Mouse (Mus musculus) liver, embryonic 14.5 days (tissue): ENCODE results near the gene Eif2b3.

Source experiments
- CTCF ChIP-seq: IDR thresholded peaks from 2 replicates; pipeline ENCODE4 v1.5.1; 2016; ENCODE audit warnings: antibody characterized with exemption, low read depth, control low read depth
- EP300 ChIP-seq: IDR thresholded peaks from 2 replicates; pipeline ENCODE4 v1.6.1; 2016; ENCODE audit warnings: antibody characterized with exemption, low read depth

GRCm38 (mm10) chr4:117062700-117063390 lies 43.6 kb downstream of the Eif2b3 start:
- TF ChIP-seq CTCF = no peak
- no peak for TF ChIP-seq EP300
